Mouse (Mus musculus) Patski (cell line): ENCODE data around the gene Hoxb5. TPM values are rescaled to one million over a fixed set of nuclear protein-coding genes. Genes with fewer than 3 reads are reported as not detected.

Source experiments
- ATAC-seq: fragments of 100-300 bp; one replicate; pipeline ENCODE4 v1.8.0; 2021
- CTCF ChIA-PET: fragments of 350-600 bp; sonication (Branson Sonifier 250); formaldehyde crosslinking; loops from one replicate; lab custom pipeline; 2022; ENCODE audit warnings: inconsistent platforms; lab: Charles Lee
- POLR2A ChIA-PET: fragments of 350-600 bp; sonication (Branson Sonifier 250); formaldehyde crosslinking; loops from one replicate; lab custom pipeline; 2022; ENCODE audit warnings: antibody characterized with exemption, inconsistent platforms; lab: Charles Lee
- DNase-seq: peaks from one replicate; pipeline ENCODE4 v3.0.0-alpha.2; 2011; ENCODE audit warnings: low read depth, low spot score
- H3K27me3 ChIP-seq: fragments of 371-371 bp; one replicate; pipeline ENCODE4 v1.5.1; 2021
- CTCF ChIP-seq: fragments of 100-300 bp; IDR thresholded peaks from one replicate; pipeline ENCODE4 v1.5.1; 2021
- in situ Hi-C: fragments of 300-500 bp; cut with MboI; formaldehyde crosslinking; loops from 3 replicates; pipeline ENCODE4 v1.11.1; 2018; ENCODE audit warnings: low pct_unique_long_range_greater_than_20kb, mixed read lengths
- polyA plus RNA-seq: library from polyadenylated mRNA; unstranded; gene quantifications from one replicate; pipeline ENCODE4 v1.2.3, GENCODE M21; 2021

Hoxb5 gene
- polyA plus RNA-seq, 1 experiment from 2014 or later = 24.4 TPM

GRCm38 (mm10) chr11:96285771-96286738 lies 17.1 kb upstream of the Hoxb5 start, which contains the start of gene Hoxb7:
TSS of gene Hoxb7 (plus strand) at chr11:96286623.
- ChIA-PET CTCF (no interaction called here), POLR2A (interaction anchor here (0.6 to 42.9 kb wide), 9 partner anchors 2 to 453 kb away, joined by 3 to 1274 read pairs (median 7); partner anchors contain the start of genes Hoxb4, Hoxb5, Hoxb6 and Hoxb7)
- in situ Hi-C loops = no loop called here
- H3K27me3 ChIP-seq = no peaks in the 10 kb centered on the region
- TF ChIP-seq CTCF = no peak
- peak; percentile 28 for ATAC-seq
- no peak for DNase-seq

- ChIA-PET POLR2A (interaction anchor here (0.9 to 42.9 kb wide), 7 partner anchors 2 to 333 kb away, joined by 3 to 1274 read pairs (median 4); partner anchors contain the start of genes Hoxb4, Hoxb5, Hoxb6 and Hoxb7), CTCF (interaction anchor here (1.3 to 1.4 kb wide), 3 partner anchors 8 to 31 kb away, joined by 3 to 4 read pairs (median 3); no protein-coding TSS in a partner anchor)
- DNase-seq (no peak), ATAC-seq (no peak)
- in situ Hi-C loops = no loop called here
- no peaks in the 10 kb centered on the region for H3K27me3 ChIP-seq
- TF ChIP-seq CTCF = no peak
Measured at GRCm38 (mm10) chr11:96286739-96287385, 16.3 kb upstream of the Hoxb5 start.

GRCm38 (mm10) chr11:96287411-96287810 lies 15.7 kb upstream of the Hoxb5 start:
- no peak for ATAC-seq
- CTCF ChIA-PET = interaction anchor here (0.9 to 1.4 kb wide), 4 partner anchors 8 to 334 kb away, joined by 3 to 4 read pairs (median 4); no protein-coding TSS in a partner anchor
- in situ Hi-C loops = no loop called here

GRCm38 (mm10) chr11:96288455-96289221 lies 14.5 kb upstream of the Hoxb5 start:
- ChIA-PET CTCF (interaction anchor here (1.1 kb wide), 1 partner anchor 332 kb away, joined by 3 read pairs; no protein-coding TSS in a partner anchor), POLR2A (interaction anchor here (1.0 to 42.9 kb wide), 3 partner anchors 0 to 59 kb away, joined by 3 to 1274 read pairs (median 1274); partner anchors contain the start of genes Hoxb4, Hoxb5, Hoxb6 and Hoxb7)
- no peak for TF ChIP-seq CTCF
- in situ Hi-C loops = no loop called here
- no peak for DNase-seq
- no peak for ATAC-seq
- no peaks in the 10 kb centered on the region for H3K27me3 ChIP-seq

More at GRCm38 (mm10) chr11:96287411-96287810, 15.7 kb upstream of the Hoxb5 start:
- H3K27me3 ChIP-seq = no peaks in the 10 kb centered on the region
- POLR2A ChIA-PET = interaction anchor here (0.6 to 42.9 kb wide), 10 partner anchors 1 to 333 kb away, joined by 3 to 1274 read pairs (median 4); partner anchors contain the start of genes Hoxb4, Hoxb5, Hoxb6 and Hoxb7
- no peak for DNase-seq
- TF ChIP-seq CTCF = no peak

- CTCF ChIA-PET = interaction anchor here (1.1 to 21.6 kb wide), 2 partner anchors 10 to 331 kb away, joined by 3 to 215 read pairs; partner anchors contain the start of gene Hoxb8
- in situ Hi-C loops = no loop called here
- DNase-seq (no peak), ATAC-seq (no peak)
- TF ChIP-seq CTCF = no peak
- POLR2A ChIA-PET = interaction anchor here (0.6 to 42.9 kb wide), 3 partner anchors 1 to 610 kb away, joined by 3 to 1274 read pairs (median 1274); partner anchors contain the start of genes Hoxb4, Hoxb5, Hoxb6 and Hoxb7
- no peaks in the 10 kb centered on the region for H3K27me3 ChIP-seq
Measured at GRCm38 (mm10) chr11:96289293-96289692, 13.8 kb upstream of the Hoxb5 start.

- no peak for TF ChIP-seq CTCF
- H3K27me3 ChIP-seq = no peaks in the 10 kb centered on the region
- in situ Hi-C loops = no loop called here
- DNase-seq = no peak
- no peak for ATAC-seq
- ChIA-PET CTCF (interaction anchor here (0.7 to 21.6 kb wide), 3 partner anchors 11 to 331 kb away, joined by 3 to 215 read pairs (median 3); partner anchors contain the start of gene Hoxb8), POLR2A (interaction anchor here (0.6 to 42.9 kb wide), 4 partner anchors 1 to 609 kb away, joined by 3 to 1274 read pairs (median 642); partner anchors contain the start of genes Hoxb4, Hoxb5, Hoxb6 and Hoxb7)
Measured at GRCm38 (mm10) chr11:96289837-96290236, 13.3 kb upstream of the Hoxb5 start.

- no peak for DNase-seq
- in situ Hi-C loops = no loop called here
- ChIA-PET CTCF (interaction anchor here (1.5 to 21.6 kb wide), 2 partner anchors 12 to 13 kb away, joined by 6 to 215 read pairs; partner anchors contain the start of genes Hoxb5 and Hoxb8), POLR2A (interaction anchor here (0.6 to 42.9 kb wide), 8 partner anchors 2 to 644 kb away, joined by 4 to 1274 read pairs (median 4); partner anchors contain the start of genes Hoxb4, Hoxb5, Hoxb6 and Hoxb7)
- H3K27me3 ChIP-seq = no peaks in the 10 kb centered on the region
- no peak for ATAC-seq
- TF ChIP-seq CTCF = no peak
Measured at GRCm38 (mm10) chr11:96290705-96291355, 12.3 kb upstream of the Hoxb5 start.
